Mouse (Mus musculus) MEL (cell line): ENCODE measurements around the gene Hpcal1. TPM values are rescaled to one million over a fixed set of nuclear protein-coding genes. Genes with fewer than 3 reads are reported as not detected.
"Not testable (repeated sequence)": the region's sequence is repeated elsewhere in the genome, so short reads cannot be mapped to it uniquely, and the experiment has no call there.

Source experiments
- DNase-seq: peaks from one replicate; pipeline ENCODE4 v3.0.0; 2011; ENCODE audit warnings: low read depth, low spot score
- H3K27ac ChIP-seq: 2 replicates; pipeline ENCODE4 v1.5.1; 2012; ENCODE audit warnings: low read depth, mild to moderate bottlenecking, control low read depth, low read length, moderate library complexity; ENCODE audit not compliant: control insufficient read depth
- H3K27me3 ChIP-seq, 2 experiments: fragments of 150-350 bp in 1 of 2; sonication (generic) in 1 of 2; 2 replicates each; pipeline ENCODE4 v1.6.1; 2012; ENCODE audit warnings: low read length in 2 of 2, mild to moderate bottlenecking in 2 of 2, improper control_type of control experiment in 1 of 2, moderate library complexity in 1 of 2; ENCODE audit not compliant: insufficient read depth in 2 of 2, control insufficient read depth in 1 of 2
- H3K36me3 ChIP-seq, 2 experiments: 2 replicates each; pipeline ENCODE4 v1.6.1; 2012 to 2014; ENCODE audit warnings: low read length in 2 of 2, improper control_type of control experiment in 1 of 2, inconsistent platforms in 1 of 2, mild to moderate bottlenecking in 1 of 2; ENCODE audit not compliant: insufficient read depth in 2 of 2, control insufficient read depth in 1 of 2
- H3K4me1 ChIP-seq, 2 experiments: fragments of 150-350 bp in 1 of 2; sonication (generic) in 1 of 2; 2 replicates each; pipeline ENCODE4 v1.6.1; 2012; ENCODE audit warnings: low read length in 2 of 2, improper control_type of control experiment in 1 of 2, mild to moderate bottlenecking in 1 of 2; ENCODE audit not compliant: insufficient read depth in 2 of 2, control insufficient read depth in 1 of 2
- H3K4me3 ChIP-seq, 2 experiments: fragments of 150-350 bp in 1 of 2; sonication (generic) in 1 of 2; 2 replicates each; pipeline ENCODE4 v1.5.1; 2012; ENCODE audit warnings: low read depth in 2 of 2, low read length in 2 of 2, mild to moderate bottlenecking in 2 of 2, moderate library complexity in 2 of 2, control low read depth in 1 of 2, improper control_type of control experiment in 1 of 2; ENCODE audit not compliant: control insufficient read depth in 1 of 2, insufficient read depth in 1 of 2
- H3K79me2 ChIP-seq: 2 replicates; pipeline ENCODE4 v1.6.1; 2012; ENCODE audit warnings: mild to moderate bottlenecking, low read length, moderate library complexity; ENCODE audit not compliant: control insufficient read depth, poor library complexity, insufficient read depth
- H3K9ac ChIP-seq: 2 replicates; pipeline ENCODE4 v1.6.1; 2012; ENCODE audit warnings: low read depth, mild to moderate bottlenecking, control low read depth, low read length, moderate library complexity; ENCODE audit not compliant: control insufficient read depth, poor library complexity, severe bottlenecking
- H3K9me3 ChIP-seq: fragments of 150-350 bp; sonication (generic); replicated peaks from 2 replicates; pipeline ENCODE4 v1.6.1; 2012; ENCODE audit warnings: mild to moderate bottlenecking, low read length, improper control_type of control experiment, moderate library complexity; ENCODE audit not compliant: insufficient read depth
- CHD1 ChIP-seq: IDR thresholded peaks from 2 replicates; pipeline ENCODE4 v1.6.1; 2012; ENCODE audit warnings: low read depth, mild to moderate bottlenecking, inconsistent platforms, low read length, improper control_type of control experiment
- EP300 ChIP-seq, 2 experiments: IDR thresholded peaks; 2 replicates each; pipeline ENCODE4 v1.6.1; 2011; ENCODE audit warnings: improper control_type of control experiment in 2 of 2, low read length in 2 of 2, low read depth in 1 of 2, mild to moderate bottlenecking in 1 of 2
- ETS1 ChIP-seq: IDR thresholded peaks from 2 replicates; pipeline ENCODE4 v1.6.1; 2012; ENCODE audit warnings: low read depth, mild to moderate bottlenecking, inconsistent platforms, low read length, improper control_type of control experiment, moderate library complexity
- GABPA ChIP-seq: IDR thresholded peaks from 2 replicates; pipeline ENCODE4 v1.6.1; 2012; ENCODE audit warnings: low read depth, mild to moderate bottlenecking, inconsistent platforms, low read length, improper control_type of control experiment, moderate library complexity
- MAZ ChIP-seq: IDR thresholded peaks from 2 replicates; pipeline ENCODE4 v1.6.1; 2012; ENCODE audit warnings: low read depth, mild to moderate bottlenecking, inconsistent platforms, low read length, improper control_type of control experiment
- MEF2A ChIP-seq: IDR thresholded peaks from 2 replicates; pipeline ENCODE4 v1.6.1; 2014; ENCODE audit warnings: low read depth, mild to moderate bottlenecking, inconsistent platforms, low read length, improper control_type of control experiment; ENCODE audit not compliant: poor library complexity, insufficient replicate concordance, severe bottlenecking; ENCODE audit errors: extremely low read depth
- MXI1 ChIP-seq: IDR thresholded peaks from 2 replicates; pipeline ENCODE4 v1.6.1; 2011; ENCODE audit warnings: mild to moderate bottlenecking, low read depth, low read length, improper control_type of control experiment
- MYC ChIP-seq: IDR thresholded peaks from 2 replicates; pipeline ENCODE4 v1.6.1; 2011; ENCODE audit warnings: low read depth, mild to moderate bottlenecking, low read length, improper control_type of control experiment, moderate library complexity
- POLR2AphosphoS5 ChIP-seq: IDR thresholded peaks from 2 replicates; pipeline ENCODE4 v1.6.1; 2012; ENCODE audit warnings: low read depth, borderline replicate concordance, mild to moderate bottlenecking, inconsistent platforms, low read length, moderate library complexity, mixed read lengths
- TAL1 ChIP-seq: IDR thresholded peaks from 2 replicates; pipeline ENCODE4 v1.6.1; 2012; ENCODE audit warnings: mild to moderate bottlenecking, inconsistent platforms, low read length, moderate library complexity, mixed read lengths
- TBP ChIP-seq: IDR thresholded peaks from 2 replicates; pipeline ENCODE4 v1.8.0; 2011; ENCODE audit warnings: low read depth, low read length, improper control_type of control experiment
- USF2 ChIP-seq, 2 experiments: IDR thresholded peaks; 2 replicates each; pipeline ENCODE4 v1.6.1; 2011 to 2012; ENCODE audit warnings: improper control_type of control experiment in 2 of 2, low read length in 2 of 2, borderline replicate concordance in 1 of 2, inconsistent platforms in 1 of 2, low read depth in 1 of 2, mild to moderate bottlenecking in 1 of 2; ENCODE audit not compliant: insufficient read depth in 1 of 2
- ZC3H11A ChIP-seq: IDR thresholded peaks from 2 replicates; pipeline ENCODE4 v1.6.1; 2012; ENCODE audit warnings: low read depth, mild to moderate bottlenecking, inconsistent platforms, low read length, improper control_type of control experiment
- polyA plus RNA-seq, 2 experiments: library from polyadenylated mRNA; stranded (reverse) in 1 of 2; unstranded in 1 of 2; fragments of >175 nt in 1 of 2; fragments of >200 nt in 1 of 2; gene quantifications; 2 replicates each; pipeline versions ENCODE4 v1.2.1 to v1.2.4; 2012; ENCODE audit warnings: low replicate concordance in 2 of 2, low read depth in 1 of 2; ENCODE audit not compliant: insufficient read length in 2 of 2, insufficient read depth in 1 of 2, missing spikeins in 1 of 2
- total RNA-seq: library from RNA; depleted of rRNA; stranded (reverse); fragments of 300-350 nt; gene quantifications from 2 replicates; pipeline ENCODE4 v1.2.3, GENCODE M21; 2012; rRNA removed

Hpcal1 gene
- total and polyA plus RNA-seq, 3 experiments: 9.1 to 23.0 TPM; not detected in 1

- TF ChIP-seq MXI1 (no peak), MAZ (no peak), USF2 (IDR thresholded peaks at IDR 0.05; ENCODE audit: borderline replicate concordance in 1 of 2, insufficient read depth in 1 of 2, low read depth in 1 of 2, low read length in 2 of 2) (no peak), EP300 (IDR thresholded peaks at IDR 0.05; ENCODE audit: low read depth in 1 of 2, low read length in 2 of 2) (no peak), ETS1 (no peak), MYC (no peak), CHD1 (no peak), TAL1 (no peak), TBP (no peak), GABPA (no peak), MEF2A (no peak), POLR2AphosphoS5 (no peak), ZC3H11A (peak; percentile 84)
Observed at GRCm38 (mm10) chr12:17808542-17808941, 117.9 kb downstream of the Hpcal1 start (continued).

GRCm38 (mm10) chr12:17835279-17835678, 144.6 kb downstream of the Hpcal1 start:
- not testable (repeated sequence) for H3K79me2 ChIP-seq, H3K4me3 ChIP-seq

More at GRCm38 (mm10) chr12:17835279-17835678, 144.6 kb downstream of the Hpcal1 start:
- H3K4me1 ChIP-seq, H3K9ac ChIP-seq, DNase-seq, H3K9me3 ChIP-seq, H3K27me3 ChIP-seq, H3K36me3 ChIP-seq, H3K27ac ChIP-seq: not testable (repeated sequence)

Other genes with a start within 250 kb of the Hpcal1 start
- gene Odc1, start 146.1 kb upstream of the Hpcal1 start, total RNA-seq: 591 and 677 TPM in 2 replicates
- gene Odc1, start 146.1 kb upstream of the Hpcal1 start, polyA plus RNA-seq: 100 to 1,000 TPM; 639 to 720 TPM